Mouse (Mus musculus): ENCODE measurements around the gene Zdhhc14.

Zdhhc14 gene

GRCm38 (mm10) chr17:5560212-5560611 is 67.9 kb downstream of the Zdhhc14 start:
- DNase-seq: no peak

- peak in 1 of 2 experiments; percentile 15 for DNase-seq
These were observed 70.8 kb downstream of the Zdhhc14 start for GRCm38 (mm10) chr17:5563108-5563507.

GRCm38 (mm10) chr17:5566006-5566405 is 73.6 kb downstream of the Zdhhc14 start:
- DNase-seq: peak; percentile 36 to 39

- no peak for DNase-seq
These were observed 75.6 kb downstream of the Zdhhc14 start for GRCm38 (mm10) chr17:5567943-5568342.

- DNase-seq: no peak
These were observed 77.0 kb downstream of the Zdhhc14 start for GRCm38 (mm10) chr17:5569131-5570030.

- peak; percentile 26 to 45 for DNase-seq
These were observed 79.9 kb downstream of the Zdhhc14 start for GRCm38 (mm10) chr17:5572096-5572730.

- peak; percentile 39 to 72 for DNase-seq
These were observed 80.5 kb downstream of the Zdhhc14 start for GRCm38 (mm10) chr17:5572745-5573420.

- no peak for DNase-seq
These were observed 82.3 kb downstream of the Zdhhc14 start for GRCm38 (mm10) chr17:5574672-5575071.

GRCm38 (mm10) chr17:5575518-5575917 is 83.2 kb downstream of the Zdhhc14 start:
- peak; percentile 14 to 22 for DNase-seq

GRCm38 (mm10) chr17:5582232-5582631 is 89.9 kb downstream of the Zdhhc14 start:
- DNase-seq: no peak

GRCm38 (mm10) chr17:5582937-5583336 is 90.6 kb downstream of the Zdhhc14 start:
- no peak for DNase-seq

GRCm38 (mm10) chr17:5583472-5584145 is 91.3 kb downstream of the Zdhhc14 start:
- DNase-seq: no peak

- peak; percentile 32 to 38 for DNase-seq
These were observed 99.3 kb downstream of the Zdhhc14 start for GRCm38 (mm10) chr17:5591604-5592209.

GRCm38 (mm10) chr17:5593071-5593470 is 100.7 kb downstream of the Zdhhc14 start:
- DNase-seq: no peak

GRCm38 (mm10) chr17:5595068-5595467 is 102.7 kb downstream of the Zdhhc14 start:
- no peak for DNase-seq

- peak; percentile 18 to 25 for DNase-seq
These were observed 104.1 kb downstream of the Zdhhc14 start for GRCm38 (mm10) chr17:5596490-5596889.

GRCm38 (mm10) chr17:5598999-5599398 is 106.6 kb downstream of the Zdhhc14 start:
- DNase-seq: no peak

GRCm38 (mm10) chr17:5600505-5601027 is 108.2 kb downstream of the Zdhhc14 start:
- no peak for DNase-seq

GRCm38 (mm10) chr17:5601953-5602352 is 109.6 kb downstream of the Zdhhc14 start:
- DNase-seq: no peak

- DNase-seq: no peak
These were observed 113.8 kb downstream of the Zdhhc14 start for GRCm38 (mm10) chr17:5606151-5606591.

- no peak for DNase-seq
These were observed 115.0 kb downstream of the Zdhhc14 start for GRCm38 (mm10) chr17:5607352-5607751.

All from kidney, adult 8-10 months (tissue).